Mouse (Mus musculus) cerebellum, adult 8-10 months (tissue): Measurements from ENCODE around the gene Slc1a6.
"Not testable (repeated sequence)": the region's sequence is repeated elsewhere in the genome, so short reads cannot be mapped to it uniquely, and the experiment has no call there.

Experiments used
- DNase-seq: peaks from one replicate; pipeline ENCODE4 v3.0.0; 2022

Slc1a6 gene

DNA sequence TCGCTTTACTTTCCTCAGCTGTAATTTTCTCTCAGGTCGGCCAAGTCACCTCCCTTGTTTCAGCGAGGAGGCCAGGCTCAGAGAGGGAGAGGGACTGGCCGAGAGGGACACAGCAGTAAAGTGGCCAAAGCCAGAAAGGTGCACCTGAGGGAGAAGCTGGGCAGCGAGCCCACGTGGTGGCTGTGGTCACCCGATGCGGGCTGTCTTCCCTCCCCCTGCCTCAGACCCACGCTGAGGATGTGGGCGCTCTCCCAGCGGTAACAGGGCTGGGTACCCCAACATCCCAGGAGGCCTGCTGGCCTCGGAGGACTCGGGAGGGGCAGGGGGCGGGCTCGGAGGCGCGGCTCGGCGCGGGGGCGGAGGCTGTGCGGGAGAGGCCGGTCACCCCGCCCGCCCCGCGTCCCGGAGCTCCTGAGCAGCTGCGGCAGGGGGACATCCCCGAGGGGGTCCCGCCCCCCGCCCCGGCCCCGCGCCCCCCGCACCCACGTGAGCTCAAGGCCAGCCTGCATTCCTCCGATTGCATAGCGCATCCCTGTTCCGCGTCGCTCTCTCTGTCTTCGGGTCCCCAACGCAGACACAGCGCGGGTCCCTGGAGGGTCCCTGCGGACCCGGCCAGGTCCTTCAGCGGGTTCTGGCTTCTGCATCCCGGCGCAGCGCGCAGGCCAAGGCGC, at the start of gene Slc1a6:
Gene Slc1a6 (plus strand): TSS at position 516 of the 671 bp plus-strand sequence.
- peak; percentile 64 for DNase-seq

- no peak for DNase-seq
Measured at GRCm38 (mm10) chr10:78739821-78740220, 40.5 kb upstream of the Slc1a6 start.

- no peak for DNase-seq
Measured at GRCm38 (mm10) chr10:78743721-78744120, 36.6 kb upstream of the Slc1a6 start.

GRCm38 (mm10) chr10:78745453-78746232, 34.7 kb upstream of the Slc1a6 start:
- no peak for DNase-seq

GRCm38 (mm10) chr10:78747035-78747721, 33.1 kb upstream of the Slc1a6 start:
- peak; percentile 14 for DNase-seq

- no peak for DNase-seq
Measured at GRCm38 (mm10) chr10:78748161-78748560, 32.1 kb upstream of the Slc1a6 start.

DNA sequence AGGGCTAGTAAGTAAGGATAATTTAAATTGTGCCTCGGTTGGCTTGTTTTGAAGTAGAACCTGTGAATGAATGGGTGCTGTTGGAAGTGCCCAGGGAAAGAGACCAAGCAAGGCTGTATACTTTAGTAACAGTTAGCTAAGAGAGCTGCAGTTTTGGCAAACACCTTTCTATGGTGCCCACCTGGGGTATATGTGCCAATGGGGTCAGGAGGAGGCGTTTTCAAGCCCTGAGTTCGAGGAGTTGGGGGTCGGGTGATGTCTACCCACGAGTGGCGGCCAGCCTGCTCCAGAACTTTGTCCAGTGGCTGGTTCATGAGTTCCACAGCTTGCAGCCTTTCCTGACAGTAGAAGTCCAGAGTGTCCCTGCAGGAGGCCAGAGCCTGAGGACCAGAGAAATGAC, 31.4 kb upstream of the Slc1a6 start:
- no peak for DNase-seq

DNA sequence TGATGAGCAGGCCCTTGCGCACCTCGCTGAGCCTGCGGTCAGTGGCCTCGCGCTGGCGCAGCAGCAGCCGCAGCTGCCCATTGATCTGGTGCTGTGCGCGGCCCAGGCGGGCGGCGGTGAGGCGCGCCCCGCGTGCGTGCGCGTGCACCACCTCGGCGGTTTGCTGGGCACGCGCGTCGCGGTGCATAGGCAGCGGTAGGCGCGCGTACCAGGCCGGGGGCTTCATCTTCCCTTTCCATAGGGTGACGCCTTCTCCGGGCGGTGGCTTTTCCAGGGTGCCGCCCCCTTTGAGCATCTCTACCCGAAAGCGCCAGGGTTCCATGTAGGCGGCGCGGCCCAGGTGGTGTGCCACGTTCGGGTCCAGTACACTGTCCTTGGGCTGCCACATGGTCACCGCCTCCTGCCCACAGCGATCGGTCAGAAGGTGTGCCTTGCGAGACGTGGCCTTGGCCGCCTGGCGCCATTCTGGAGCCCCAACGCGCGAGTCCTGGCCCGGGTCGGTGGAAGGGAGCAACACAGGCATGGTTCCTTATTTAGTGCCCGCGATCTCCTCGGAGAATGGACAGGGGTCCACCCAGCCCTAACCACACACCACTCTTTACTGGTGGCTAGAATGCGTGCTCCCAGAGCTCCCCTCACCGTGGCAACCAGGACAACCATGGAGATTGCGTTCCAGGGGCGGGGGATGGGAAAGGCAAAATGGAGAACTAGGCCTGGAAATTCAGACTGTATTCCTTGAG, 27.7 kb upstream of the Slc1a6 start, which contains the start of gene Ccdc105:
Gene Ccdc105 (minus strand): TSS at position 614 of the 740 bp plus-strand sequence.
- DNase-seq = peak; percentile 72

DNA sequence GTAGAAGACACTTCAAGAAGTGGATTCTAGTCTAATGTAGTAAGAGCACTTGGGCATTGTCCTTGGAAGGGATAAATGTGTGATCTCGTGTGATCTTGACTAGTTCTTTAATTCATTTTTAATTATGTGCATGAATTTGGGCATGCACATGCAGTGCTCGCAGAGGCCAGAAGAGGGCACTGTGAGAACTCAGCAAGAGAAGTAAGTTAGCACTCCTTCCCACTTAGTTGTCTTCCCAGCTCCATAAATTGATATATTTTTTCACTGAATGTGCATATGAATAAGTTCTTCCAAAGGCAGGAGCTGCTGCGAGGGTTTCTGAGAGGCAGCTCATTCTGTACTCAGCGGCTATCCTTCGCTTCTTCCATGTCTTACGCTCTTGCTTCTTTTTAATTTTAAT, 24.3 kb upstream of the Slc1a6 start:
- DNase-seq = peak; percentile 70

- DNase-seq = no peak
Measured at GRCm38 (mm10) chr10:78765570-78765969, 14.7 kb upstream of the Slc1a6 start.

DNA sequence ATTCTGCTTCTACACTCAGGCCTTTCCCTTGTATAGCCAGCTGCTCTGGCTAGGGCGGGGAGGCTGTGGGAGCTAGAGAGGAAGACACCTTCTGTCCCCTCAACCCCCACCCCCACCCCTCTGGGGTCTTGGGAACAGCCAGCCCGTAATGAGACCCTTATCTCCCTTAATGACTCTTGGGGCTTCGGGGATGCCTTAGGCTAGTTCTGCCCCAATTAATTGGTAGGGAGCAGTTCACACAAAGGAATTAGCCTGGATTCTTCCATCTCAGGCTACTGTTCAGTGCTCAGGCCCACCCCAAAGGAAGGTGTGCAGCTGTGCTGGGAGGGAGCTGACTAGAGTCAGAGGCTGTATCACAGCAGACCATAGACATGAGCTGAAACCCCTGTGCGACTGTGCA, 4.5 kb upstream of the Slc1a6 start:
- DNase-seq = no peak

DNA sequence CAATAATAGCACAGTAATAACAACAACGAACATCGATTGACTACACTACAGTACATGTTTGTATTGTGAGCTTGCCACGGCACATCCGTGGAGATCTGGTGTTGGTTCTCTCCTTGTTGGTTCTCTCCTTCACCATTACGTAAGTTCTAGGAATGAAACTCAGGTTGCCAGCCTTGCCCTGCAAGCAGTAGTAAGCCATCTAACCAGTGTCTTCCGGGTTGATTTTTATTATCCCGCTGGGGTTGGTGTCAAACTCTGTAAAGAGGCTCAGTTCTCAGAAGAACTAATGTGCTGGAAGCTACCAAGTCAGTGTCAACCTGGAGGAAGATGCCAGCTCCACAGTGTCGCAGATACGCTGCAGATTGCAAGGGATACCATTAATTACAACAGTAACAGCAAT, 769 bp upstream of the Slc1a6 start:
- no peak for DNase-seq

DNA sequence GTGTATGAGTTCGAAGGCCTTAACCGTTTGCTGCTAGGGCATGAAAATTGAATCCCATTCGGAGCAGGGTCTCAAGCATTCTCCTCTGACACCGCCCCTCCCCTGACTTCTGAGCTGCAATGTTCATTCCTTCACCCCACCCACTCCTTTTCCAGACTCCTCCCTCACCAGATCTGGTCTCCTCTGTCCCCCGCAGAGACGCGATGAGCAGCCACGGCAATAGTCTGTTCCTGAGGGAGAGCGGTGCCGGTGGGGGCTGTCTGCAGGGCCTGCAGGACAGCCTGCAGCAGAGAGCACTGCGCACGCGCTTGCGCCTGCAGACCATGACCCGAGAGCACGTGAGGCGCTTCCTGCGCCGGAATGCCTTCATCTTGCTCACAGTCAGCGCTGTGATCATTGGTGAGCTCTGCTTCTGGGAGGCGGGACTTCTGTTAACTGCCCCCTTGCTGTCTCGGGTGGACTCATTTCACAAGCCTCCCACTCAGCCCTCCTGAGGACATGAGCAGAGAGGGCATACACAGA, 7.3 kb downstream of the Slc1a6 start:
- peak; percentile 84 for DNase-seq

- no peak for DNase-seq
Measured at GRCm38 (mm10) chr10:78790561-78790960, 10.3 kb downstream of the Slc1a6 start.

DNA sequence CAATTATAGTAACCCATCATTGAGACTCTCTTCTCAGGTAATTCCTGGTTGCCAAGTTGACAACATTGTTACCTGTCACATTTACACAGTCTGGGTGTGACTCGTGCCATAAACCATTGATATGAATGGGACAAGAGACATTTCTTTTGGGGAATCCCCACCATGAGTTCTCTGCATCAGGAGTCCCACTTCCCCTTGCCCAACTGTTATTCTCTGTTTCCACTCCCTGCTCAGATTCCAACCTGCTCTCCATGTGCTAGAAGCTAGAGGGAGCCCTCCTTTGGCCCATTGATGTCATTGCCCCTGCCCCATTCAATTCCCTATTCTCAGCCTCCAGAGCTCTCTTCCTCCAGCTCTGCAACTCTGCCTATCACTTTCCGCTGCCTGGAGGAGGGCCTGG, 21.2 kb downstream of the Slc1a6 start:
- DNase-seq = no peak

- DNase-seq = no peak
Measured at GRCm38 (mm10) chr10:78812358-78813060, 32.2 kb downstream of the Slc1a6 start.

GRCm38 (mm10) chr10:78840456-78840855, 60.2 kb downstream of the Slc1a6 start:
- DNase-seq = not testable (repeated sequence)

DNA sequence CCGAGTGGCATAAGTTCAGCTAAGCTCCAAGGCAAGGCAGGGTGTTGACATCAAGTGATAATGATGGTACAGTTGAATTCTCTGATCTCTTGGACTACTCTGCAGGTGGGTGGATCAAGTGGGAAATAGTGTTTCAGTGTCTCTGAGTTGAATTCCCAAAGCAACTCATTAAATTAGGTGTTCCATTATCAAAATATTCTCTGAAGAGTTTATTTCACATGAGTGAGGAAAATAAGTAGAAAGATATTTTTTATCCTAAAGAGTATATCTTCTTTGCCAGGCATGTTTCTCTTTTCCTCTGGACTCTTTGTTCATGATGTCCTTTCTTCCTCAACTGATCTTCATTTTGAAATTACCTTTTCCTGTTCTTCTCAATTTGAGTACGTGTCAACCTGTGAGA, 71.8 kb downstream of the Slc1a6 start, which contains the start of gene Olfr1356:
Gene Olfr1356 (minus strand): TSS at position 101 of the 400 bp plus-strand sequence.
- DNase-seq = no peak
